Mouse (Mus musculus) layer of hippocampus, adult 18-20 months (tissue): ENCODE measurements at regions not wholly inside any gene's neighbourhood (a gene's known extent, or its start where the extent isn't known, plus 50 kb on each side); places are given as distances from the start of the nearest gene placed in this dataset.

ENCODE experiments used
- DNase-seq, 2 experiments: peaks; one replicate each; pipeline ENCODE4 v3.0.0; 2022; ENCODE audit warnings: low spot score in 2 of 2

DNA sequence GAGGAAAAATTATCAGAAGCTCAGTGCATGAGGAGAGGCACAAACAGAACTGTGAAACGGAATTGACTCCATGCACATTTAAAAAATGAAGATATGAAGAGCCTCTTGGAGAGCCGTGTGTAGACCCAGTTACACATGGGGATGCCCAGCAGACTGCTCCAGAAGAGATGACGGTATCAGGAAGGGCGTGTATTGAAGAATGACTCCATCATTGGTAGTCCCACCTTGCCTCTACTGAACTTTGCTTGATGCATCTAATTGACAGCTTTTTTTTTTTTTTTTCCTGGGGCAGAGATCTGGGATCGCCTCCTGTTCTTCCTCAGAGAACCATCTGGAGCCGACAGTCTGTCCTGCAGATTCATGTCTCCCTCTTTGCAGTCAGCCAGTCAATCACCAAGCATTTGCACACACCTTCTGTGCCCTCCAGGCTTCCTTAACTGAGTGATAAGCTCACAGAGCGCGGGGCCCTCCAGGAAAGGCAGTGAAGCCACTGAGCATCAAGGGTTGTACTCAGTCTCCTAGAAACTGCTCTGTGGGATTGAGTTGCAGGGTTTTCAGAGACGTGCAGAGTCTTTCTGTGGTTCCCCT, 57.6 kb upstream of the D1Pas1 start:
- peak; percentile 7 to 43 for DNase-seq

DNA sequence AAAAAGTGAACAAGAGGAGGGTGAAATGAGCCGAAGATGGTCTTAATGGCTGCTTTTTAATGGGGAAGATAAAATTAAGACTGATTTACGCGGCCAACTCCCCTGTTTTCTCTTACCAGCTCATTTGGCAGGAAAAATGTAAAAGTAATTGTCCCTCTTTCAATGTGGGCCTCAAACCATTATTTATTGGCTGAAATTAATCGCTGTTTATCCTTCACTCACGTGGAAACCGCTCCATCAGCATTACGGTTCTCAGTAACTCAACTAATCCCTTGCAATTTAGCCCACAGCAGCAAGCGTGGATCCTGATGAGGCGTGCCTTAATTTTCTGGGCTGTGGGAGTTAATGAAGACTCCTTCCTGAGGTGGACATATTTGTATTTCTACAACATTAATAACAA, 58.1 kb upstream of the D1Pas1 start:
- DNase-seq, result no peak

DNA sequence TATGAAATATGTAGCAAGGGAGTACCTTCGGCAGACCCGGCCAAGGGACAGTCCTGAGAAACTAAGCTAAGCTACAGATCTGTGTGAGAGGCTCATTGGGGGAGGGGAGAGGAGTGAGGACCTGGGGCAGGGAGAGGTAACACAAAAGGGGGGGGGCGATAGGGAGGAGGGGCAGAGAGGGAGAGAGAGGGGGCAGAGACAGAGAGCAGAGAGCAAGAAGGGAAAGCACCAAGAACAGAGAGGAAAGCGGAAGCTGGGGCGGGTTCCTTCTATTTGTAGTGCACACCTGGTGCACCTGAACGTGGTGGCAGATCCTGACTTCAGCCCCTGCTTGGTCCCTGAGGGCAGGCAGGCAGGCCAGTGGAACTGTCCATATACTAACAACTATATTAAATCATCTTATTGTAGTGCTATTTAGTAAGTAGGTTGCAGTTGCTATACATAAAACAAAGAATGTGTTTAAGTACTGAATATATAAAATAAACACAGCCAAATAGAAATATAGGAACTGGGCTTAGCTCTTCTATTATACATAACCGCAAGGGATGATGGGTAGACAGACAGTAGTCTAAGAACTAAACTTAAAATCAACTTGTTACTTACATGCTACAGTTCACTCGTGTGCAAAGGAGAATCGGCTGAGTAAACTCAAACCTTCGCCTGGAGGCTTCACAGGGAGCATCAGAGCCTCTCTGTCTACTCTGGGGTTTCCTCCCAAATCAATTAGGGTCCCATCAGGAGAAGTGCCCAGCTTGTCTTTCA, 59.6 kb upstream of the D1Pas1 start:
- no peak for DNase-seq

DNA sequence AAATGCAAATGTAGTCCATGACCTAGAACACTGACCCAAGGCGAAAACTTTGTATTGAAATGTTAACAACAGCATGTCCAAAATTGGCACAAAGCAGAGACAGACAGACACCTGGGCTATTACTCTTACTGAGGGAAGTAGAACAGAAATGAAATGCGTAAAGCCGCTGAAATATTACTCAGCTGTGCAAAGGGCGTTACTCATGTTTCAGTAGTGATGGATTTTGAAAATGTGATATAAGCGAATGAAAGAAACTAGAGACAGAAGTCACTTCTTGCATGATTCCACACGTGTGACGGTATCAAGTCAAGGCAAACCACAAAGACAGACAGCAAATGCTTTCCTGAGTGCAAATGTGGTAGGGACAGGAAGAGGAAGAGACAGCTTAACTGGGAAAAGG, 61.3 kb upstream of the D1Pas1 start:
- DNase-seq, result no peak

DNA sequence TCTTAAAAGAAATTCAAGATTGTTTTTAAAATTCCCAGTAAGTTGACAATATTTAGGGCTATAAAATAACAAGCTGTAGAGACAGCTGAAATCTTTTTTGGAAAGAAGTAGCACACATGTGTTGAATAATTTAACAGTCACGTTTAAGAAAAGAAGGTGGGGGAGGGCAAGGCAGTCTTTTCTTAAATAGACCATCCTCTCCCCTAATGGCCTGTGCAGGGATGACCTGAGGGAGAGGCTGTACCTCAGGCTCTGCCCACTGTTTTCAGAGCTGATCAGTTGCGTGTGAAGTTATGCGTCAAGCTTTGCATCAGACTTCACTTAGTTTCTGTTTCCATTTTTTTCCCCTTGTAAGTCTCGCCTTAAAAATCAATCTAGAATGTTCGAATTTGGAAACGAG, 65.7 kb upstream of the D1Pas1 start:
- DNase-seq, result no peak

DNA sequence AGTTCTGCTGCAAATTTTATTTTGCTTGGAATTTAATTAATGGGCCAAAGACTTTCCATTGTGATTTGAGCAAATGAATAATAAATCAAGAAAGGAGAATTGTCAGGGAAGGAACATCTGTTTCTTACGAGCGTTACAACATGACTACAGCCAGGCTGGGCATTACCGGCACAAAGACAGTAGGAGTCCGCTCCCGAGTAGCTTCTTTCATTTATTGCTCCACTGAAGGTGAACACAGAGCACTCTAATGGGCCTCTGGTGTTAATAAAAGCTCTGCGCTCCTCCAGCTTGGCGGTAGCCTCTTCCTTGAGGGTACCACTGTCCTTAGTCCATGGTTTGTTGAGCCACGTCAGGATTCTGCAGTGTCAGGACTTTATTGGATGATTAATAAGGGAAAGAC, 69.0 kb upstream of the D1Pas1 start:
- DNase-seq, result no peak

DNA sequence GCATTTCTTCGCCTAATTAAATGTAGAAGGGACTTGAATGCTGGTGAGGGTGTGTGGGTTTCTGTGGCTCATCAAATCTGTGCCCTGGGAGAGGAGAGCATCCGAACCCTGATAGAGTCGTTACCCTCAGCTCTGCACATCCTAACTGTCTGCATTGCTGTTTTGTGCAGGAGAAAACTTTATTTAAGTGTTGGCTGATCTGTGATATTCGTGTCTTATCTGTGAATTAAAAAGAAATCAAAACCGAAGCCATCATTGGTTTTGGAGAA, 77.7 kb upstream of the D1Pas1 start:
- no peak for DNase-seq

DNA sequence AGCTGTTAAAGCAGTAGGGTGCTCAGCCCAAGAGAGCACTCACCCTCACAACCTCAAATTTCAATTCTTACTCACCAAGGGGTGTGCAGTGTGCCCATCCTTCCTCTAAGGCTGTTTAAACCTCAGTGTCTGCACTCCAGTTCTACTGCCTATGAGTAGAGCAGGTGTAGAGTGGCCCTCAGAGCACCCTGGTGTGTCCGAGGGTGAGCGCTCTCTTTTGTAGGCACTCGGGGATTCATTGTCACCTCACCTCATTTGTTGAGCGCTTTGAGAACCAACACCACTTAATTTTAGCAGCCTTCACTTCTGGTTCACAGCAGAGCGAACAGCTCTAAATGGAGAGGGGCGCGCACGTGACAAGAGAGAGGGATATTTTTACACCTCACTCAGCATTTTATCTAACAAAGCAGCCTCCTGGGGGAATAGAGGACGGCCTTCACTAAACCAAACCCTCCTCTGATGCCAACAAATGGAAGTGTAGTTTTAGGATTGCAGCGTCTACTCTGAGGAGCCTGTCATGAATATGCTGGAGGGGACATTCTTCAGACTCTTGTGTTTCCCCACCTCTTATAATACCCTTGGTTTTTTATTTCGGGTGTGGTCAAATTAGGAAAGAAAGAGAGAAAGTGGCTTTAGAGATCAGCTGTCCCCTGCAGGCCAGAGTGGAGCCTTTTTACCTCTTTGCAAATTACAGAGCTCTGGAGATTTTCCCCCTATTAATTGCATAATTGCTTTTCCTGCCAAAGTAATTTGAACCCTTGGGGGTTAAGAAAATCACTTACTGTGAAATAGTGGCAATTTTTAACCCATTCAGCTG, 78.2 kb upstream of the D1Pas1 start:
- DNase-seq, result no peak

DNA sequence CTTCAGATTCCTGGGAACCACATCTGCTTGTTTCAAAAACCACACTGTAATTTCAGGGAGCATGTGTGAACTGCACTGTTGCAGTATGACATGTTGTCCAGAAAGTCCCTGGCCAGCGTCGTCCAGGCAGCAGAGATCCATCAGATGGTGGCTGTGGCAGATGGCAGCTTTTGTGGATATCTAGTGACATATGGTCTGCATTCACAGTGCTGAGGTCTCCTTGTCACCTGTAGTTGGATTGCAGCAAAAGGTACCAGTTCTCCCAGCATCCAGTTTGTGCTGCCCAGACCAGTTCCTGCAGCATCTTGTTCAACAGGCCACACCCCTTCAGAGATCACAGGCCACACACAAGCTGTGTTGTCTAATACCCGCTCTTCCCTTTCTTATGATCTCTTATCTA, 80.1 kb upstream of the D1Pas1 start:
- no peak for DNase-seq

DNA sequence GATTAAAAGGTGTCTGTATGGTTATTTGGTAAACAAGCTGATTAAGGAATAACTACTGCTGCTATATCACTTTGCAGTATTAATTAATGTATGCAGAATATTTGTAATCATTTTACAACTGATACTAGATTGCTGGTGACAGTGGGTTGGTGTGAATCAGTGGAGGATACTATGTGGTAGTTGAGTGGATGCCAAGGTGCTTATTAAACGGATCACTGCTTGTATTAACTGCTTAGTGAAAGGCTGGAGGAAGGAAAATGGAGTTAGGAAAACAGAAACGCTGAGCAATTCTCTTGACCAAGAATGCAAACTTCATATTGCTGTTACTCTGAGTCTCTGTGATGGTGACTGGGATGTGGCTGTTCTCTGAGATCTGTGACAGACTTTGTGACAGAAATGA, 86.8 kb upstream of the D1Pas1 start:
- DNase-seq, result no peak

DNA sequence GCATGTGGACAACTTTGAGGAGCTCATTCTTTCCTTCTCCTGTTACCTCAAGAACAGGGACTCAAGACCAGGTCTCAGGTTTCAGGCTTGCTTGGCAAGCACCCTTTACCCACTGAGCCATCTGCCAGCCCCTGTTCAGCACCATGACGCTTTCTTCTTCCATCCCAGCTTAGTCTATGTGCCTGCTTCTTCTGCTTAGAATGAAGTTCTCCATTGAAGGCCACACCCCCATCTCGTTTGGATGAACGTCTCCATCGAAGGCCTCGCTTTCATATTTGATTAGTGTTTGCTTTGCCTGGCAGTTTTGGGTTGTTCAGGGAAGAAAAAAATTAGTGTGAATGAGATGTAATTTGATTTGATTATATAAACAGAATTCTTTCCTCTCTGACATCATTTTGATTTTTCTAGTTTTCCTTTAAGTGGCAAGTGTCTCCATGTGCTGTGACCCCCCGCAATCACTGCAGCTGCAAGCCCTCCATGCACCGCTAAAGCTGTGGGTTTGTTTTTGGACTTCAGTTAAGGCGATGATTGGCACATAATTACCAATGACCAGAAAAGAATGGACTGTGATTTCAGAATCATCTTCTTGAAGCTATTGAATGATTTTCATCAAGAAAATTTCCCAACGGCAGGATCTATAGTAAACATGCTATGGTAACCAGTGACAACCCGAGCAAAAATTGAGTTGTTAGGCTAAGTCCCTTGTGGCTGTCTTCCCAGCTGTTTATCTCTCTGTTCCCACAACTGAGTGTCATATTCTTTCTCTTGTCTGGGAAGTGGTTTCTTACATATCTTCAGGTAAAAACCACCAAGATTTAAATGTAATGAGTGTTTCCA, 106.4 kb upstream of the D1Pas1 start:
- DNase-seq, result no peak

DNA sequence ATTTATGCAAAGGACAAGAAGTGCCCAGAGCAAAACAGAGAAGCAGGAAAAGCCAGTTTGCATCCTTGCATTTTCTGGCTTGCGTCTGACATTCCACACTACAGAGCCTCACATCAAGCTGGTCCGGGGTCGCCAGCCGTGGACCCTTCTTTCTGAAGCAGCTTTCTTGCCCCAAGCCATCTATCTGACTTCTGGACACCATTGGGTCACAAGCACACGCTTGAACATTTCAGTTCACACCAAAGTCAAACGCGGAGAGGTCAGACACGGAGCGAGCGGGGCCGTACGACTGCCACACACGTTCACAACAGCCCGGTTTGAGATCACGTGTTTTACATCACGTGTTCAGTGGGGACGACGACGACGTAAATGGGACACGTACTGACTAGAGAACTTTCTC, 108.9 kb upstream of the D1Pas1 start:
- no peak for DNase-seq

DNA sequence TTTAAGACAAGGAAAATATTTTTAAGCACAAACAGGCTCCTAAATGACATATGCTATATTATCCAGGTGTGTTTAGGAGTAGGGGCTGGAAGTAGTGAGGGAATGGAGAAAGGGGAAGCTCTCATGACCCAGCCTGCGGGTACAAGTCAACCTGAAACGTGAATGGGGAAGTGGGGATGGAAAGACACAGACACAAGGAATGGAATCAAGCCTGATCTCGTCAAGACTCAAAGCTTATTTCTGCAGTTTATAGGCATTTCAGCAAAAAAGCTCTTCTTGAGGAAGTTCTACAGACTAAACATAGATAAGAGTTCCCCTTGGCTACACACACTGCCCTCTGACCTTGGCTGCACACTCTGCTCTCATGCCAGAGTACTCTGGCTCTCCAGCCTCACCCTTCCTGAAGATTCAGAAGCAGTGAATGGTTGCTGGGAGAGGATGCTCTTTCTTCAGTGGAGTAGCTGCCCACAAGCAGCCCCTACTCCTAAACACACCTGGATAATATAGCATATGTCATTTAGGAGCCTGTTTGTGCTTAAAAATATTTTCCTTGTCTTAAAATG, 106.4 kb upstream of the Rrp15 start:
- no peak for DNase-seq

DNA sequence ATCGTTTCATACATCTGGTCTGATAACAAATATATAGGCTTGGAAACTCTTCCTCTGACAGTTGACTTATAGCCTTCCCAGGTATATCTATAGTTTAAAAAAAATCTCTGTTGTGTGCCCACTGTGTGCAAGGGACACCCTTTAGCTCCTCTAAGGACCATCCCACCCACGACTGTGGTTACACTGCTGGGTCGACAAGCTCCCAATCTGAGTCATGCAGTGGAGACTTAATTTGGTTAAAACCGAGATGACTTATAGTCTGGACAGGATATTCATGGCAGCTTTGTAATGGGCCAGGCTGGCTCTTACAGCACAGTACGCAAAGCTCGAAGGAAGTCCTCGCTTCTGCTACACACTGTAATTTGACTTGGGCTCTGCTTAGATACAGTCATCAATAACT, 96.1 kb upstream of the Rrp15 start:
- no peak for DNase-seq

DNA sequence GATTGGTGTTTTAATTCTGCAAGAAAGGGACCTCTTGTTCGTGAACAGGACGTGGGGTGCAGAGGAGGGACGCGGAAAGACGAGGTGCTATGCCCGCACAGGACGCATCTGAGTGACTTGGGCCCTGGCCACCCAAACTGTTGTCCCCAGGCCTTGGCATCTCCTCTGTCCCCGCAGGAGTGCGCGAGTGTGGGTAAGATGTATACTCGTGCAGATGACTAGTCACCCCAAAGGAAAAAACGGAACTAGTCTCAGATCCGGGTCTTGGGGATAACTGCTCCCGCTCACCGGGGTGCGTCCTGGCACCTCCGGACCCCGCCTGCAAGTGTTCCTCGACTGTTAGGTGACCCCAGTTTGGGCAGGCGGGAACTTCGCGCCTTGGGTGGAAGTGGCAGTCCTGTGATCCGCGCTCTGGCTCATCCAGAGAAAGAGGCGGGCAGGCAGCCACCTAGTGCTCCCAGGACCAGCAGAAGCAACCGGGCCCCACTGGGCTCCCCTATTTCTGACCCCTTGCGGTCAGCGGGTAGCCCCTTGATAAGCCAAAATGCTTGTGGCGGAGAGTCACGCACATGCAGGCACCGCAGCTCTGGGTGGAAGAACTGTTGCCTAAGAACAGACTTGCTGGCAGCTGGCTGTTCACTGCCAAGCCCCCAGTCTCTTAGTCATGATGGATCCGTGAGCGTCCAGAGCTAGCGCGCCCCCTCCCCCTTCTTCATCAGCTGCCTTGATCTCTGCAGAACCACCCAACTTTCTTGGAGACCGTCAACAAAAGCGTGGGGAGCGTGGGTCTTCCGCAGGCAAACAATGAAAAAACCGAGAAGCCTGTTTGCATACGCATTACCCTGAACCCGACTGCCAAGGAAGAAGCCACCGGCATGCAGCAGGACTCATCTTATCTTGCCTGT, 85.0 kb upstream of the Rrp15 start:
- peak in 1 of 2 experiments; percentile 6 for DNase-seq

DNA sequence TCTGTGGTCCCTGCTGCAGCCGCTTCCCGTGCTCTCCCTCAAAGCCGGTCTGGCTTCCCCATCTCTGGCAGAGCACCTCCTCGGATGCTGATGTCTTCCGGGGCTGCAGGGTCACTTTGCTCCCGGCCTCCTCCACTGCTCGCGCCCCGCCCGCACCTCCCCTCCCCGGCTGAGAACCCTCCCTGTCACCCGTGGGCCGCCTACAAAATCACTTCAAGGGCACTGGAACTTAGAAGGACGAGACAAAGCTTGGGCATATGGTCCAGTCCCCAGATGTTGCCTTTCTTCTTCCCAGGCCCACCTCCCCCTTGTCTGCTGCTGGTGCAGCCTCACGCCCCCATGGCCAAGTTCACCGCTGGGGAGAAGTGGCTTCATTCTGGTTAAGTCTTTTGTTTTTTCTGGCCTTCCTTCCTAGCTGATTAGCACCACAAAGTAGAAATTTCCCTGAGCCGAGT, 84.3 kb upstream of the Rrp15 start:
- no peak for DNase-seq

DNA sequence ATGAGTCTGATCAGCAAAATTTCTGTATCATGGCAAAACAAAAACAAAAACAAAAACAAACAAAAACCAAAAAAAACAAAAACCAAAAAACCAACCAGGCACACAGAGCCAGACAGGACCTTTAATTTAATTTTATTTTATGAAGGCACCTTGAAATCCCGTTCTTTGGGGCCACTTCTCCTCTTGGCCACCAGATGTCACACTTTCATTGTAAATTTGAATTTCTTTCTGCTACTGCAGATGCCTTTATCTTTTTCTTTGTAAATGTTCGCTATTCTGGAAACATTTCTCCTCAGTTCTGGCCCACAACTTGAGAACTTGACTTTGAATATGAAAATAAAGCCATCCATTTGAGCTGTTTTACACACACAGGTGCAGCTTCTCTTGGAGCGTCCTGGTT, 78.6 kb upstream of the Rrp15 start:
- DNase-seq, result peak in 1 of 2 experiments; percentile 70

DNA sequence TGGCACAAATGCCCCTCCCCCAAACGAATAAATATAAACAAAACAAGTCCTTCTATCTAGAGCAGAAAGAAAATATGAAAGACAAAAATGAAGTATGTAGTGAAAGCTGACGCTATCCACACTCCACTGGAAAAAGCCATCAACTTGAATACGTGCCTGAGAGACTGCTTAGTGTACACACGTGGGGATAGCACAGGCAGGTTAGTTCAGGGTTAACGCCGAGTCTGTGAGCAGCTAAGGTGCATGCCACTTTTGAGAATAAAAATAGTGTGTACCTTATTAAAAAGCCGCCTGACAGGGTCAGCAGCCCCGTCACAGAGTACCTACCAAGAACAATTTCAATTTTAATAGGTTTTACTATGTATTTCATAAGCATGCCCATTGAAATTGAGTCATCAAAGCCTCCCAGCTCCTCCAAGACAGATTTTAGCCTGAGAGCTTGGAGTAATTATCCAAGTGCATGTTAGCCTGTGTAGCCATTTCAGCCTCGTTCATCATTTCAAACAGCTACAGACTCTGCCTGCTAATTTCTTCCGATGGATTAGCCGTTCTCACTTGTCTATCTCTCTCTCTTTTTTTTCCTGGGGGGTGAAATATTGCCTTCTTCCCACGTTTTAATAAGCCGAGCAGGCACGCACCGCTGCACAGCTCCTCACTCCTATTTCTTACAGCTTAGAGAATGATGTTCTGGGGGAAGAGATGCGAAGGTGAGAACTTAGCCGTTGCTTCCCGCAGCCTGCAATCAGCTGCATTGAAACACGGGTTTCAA, 59.2 kb upstream of the Rrp15 start:
- no peak for DNase-seq

DNA sequence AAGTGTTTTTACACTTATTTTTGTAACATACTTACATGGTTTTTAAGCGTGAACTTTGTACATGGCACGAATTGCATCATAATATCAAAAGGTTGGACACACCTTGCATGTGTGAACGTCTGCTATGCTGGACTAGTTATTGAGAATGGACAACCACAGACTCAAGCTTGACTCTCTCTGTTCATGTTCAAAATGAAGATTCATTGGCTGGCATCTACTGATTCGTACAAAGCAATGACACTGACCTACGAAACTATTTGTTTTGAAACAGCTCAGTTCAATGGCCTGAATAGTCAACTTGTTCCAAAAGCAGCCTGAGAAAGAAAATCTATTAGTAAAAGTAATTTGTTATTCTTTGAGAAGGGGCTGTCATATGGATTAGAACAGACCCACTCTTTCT, 55.3 kb upstream of the Rrp15 start:
- no peak for DNase-seq
